Mouse (Mus musculus) heart, postnatal 0 days (tissue): ENCODE results near the gene Zmiz1.

Experiments used
- CTCF ChIP-seq: IDR thresholded peaks from 2 replicates; pipeline ENCODE4 v1.5.1; 2016; ENCODE audit warnings: antibody characterized with exemption, control low read depth, low read depth
- EP300 ChIP-seq: IDR thresholded peaks from 2 replicates; pipeline ENCODE4 v1.6.1; 2016; ENCODE audit warnings: antibody characterized with exemption, low read depth

- TF ChIP-seq CTCF (no peak), EP300 (no peak)
Observed at GRCm38 (mm10) chr14:25639979-25640378, 181.0 kb downstream of the Zmiz1 start.
